Mouse (Mus musculus) thymus, adult 2 months (tissue): ENCODE results near the gene Cmss1.

Source experiments
- CTCF ChIP-seq: fragments of 200-500 bp; IDR thresholded peaks from 2 replicates; pipeline ENCODE4 v1.5.1; 2012; ENCODE audit warnings: mild to moderate bottlenecking, control low read depth, low read length, moderate library complexity, borderline replicate concordance; ENCODE audit not compliant: control insufficient read depth, poor library complexity, insufficient read depth; ENCODE audit errors: extremely low read depth
- POLR2A ChIP-seq: fragments of 200-500 bp; IDR thresholded peaks from 2 replicates; pipeline ENCODE4 v1.6.1; 2012; ENCODE audit warnings: mild to moderate bottlenecking, low read length, control low read depth, moderate library complexity; ENCODE audit not compliant: control insufficient read depth, poor library complexity, insufficient read depth; ENCODE audit errors: extremely low read depth

DNA sequence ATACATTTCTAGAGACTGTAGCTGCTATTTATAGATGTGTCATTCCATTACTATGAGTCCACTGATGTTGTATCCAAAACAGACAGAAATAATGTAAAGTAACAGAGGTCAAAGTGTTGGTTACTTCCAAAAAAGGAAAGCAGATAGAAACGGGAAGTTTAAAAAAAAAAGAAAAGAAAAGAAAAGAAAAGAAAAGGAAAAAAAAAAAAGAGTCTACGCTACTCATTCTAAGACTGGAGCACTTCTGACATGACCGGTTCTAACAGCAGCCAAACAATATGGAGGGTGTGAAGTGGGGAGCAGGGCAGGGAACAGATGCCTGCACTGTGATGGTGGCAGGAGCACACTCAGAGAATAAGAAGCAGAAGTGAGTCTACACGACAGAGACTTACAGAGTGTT lies 78.2 kb downstream of the Cmss1 start:
- TF ChIP-seq CTCF (no peak), POLR2A (no peak)
